Mouse (Mus musculus) lung, embryonic 14.5 days (tissue): ENCODE measurements around the gene Syde2. TPM values are rescaled to one million over a fixed set of nuclear protein-coding genes. Genes with fewer than 3 reads are reported as not detected.
A peak's percentile ranks its signal among the peaks of the same experiment; 100 is the strongest.

ENCODE experiments used
- ATAC-seq: fragments of 200-750 bp; cut with Nextera tagmentation; 2 replicates; pipeline ENCODE4 v1.8.0; 2017; ENCODE audit warnings: mild to moderate bottlenecking, moderate TSS enrichment, moderate library complexity; ENCODE audit not compliant: insufficient read depth
- DNase-seq: peaks from one replicate; pipeline ENCODE4 v3.0.0-alpha.2; 2015
- H3K27ac ChIP-seq: fragments of 300-500 bp; sonication (generic); 2 replicates; pipeline ENCODE4 v1.5.1; 2014; ENCODE audit warnings: low read depth, mild to moderate bottlenecking, moderate library complexity
- H3K27me3 ChIP-seq: fragments of 300-500 bp; sonication (generic); 2 replicates; pipeline ENCODE4 v1.6.1; 2014; ENCODE audit warnings: low read length, control low read depth; ENCODE audit not compliant: insufficient read depth
- H3K36me3 ChIP-seq: fragments of 300-500 bp; sonication (generic); 2 replicates; pipeline ENCODE4 v1.6.1; 2014; ENCODE audit warnings: control low read depth; ENCODE audit not compliant: insufficient read depth
- H3K4me1 ChIP-seq: fragments of 300-500 bp; sonication (generic); 2 replicates; pipeline ENCODE4 v1.6.1; 2014; ENCODE audit warnings: antibody characterized with exemption, control low read depth; ENCODE audit not compliant: insufficient read depth
- H3K4me2 ChIP-seq: fragments of 300-500 bp; sonication (generic); 2 replicates; pipeline ENCODE4 v1.6.1; 2014; ENCODE audit warnings: mild to moderate bottlenecking
- H3K4me3 ChIP-seq: fragments of 300-500 bp; sonication (generic); 2 replicates; pipeline ENCODE4 v1.5.1; 2014; ENCODE audit warnings: low read depth, low read length
- H3K9ac ChIP-seq: fragments of 300-500 bp; sonication (generic); 2 replicates; pipeline ENCODE4 v1.6.1; 2014
- H3K9me3 ChIP-seq: fragments of 300-500 bp; sonication (generic); 2 replicates; pipeline ENCODE4 v1.6.1; 2016; ENCODE audit warnings: low read depth, low read length, control low read depth
- CTCF ChIP-seq: IDR thresholded peaks from 2 replicates; pipeline ENCODE4 v1.5.1; 2016; ENCODE audit warnings: antibody characterized with exemption, low read depth
- WGBS: fragments of 180-500 bp; shearing (Covaris S2); extraction: QIAGEN DNeasy Blood & Tissue Kit; methylation state at CpG from one replicate; pipeline ENCODE4 v1.1.7; 2014; 5-methylcytosine and 5-hydroxymethylcytosine counted together
- polyA plus RNA-seq: library from polyadenylated mRNA; unstranded; fragments of >200 nt; fragmentation: Nextera tagmentation; extraction: Ambion mirVana; gene quantifications from 2 replicates; pipeline ENCODE4 v1.2.1, GENCODE M21; 2014

Gene Syde2
- polyA plus RNA-seq, 1 experiment from 2014 or later, result 2.5 TPM

DNA sequence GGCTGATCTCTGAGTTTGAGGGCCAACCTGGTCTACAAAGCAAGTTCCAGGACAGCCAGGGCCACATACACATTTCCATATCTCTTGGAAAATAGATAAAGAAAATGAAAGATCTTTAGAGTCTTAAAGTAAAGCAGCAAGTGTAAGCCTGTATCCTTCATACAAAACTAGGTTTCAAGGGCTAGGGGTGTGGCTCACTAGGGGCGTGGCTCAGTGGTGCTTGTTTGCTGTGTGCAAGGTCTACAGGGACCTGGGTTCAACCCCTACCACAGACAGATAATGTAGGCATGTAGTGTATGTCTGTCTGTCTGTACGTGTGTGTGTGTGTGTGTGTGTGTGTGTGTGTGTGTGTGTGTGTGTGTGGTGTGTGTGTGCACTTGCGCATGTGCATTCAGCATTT, 41.8 kb upstream of the Syde2 start:
- WGBS, result 85% methylated on average over 3 of the region's 3 CpGs
- ATAC-seq (no peak), DNase-seq (no peak)
- no peak for TF ChIP-seq CTCF
- H3K4me1 ChIP-seq, result no peaks in the 10 kb centered on the region; the same call in 1 of the 2 replicates
- no peaks in the 10 kb centered on the region for H3K27me3 ChIP-seq
- no peak overlapping the region for H3K9ac ChIP-seq
- H3K36me3 ChIP-seq, result peaks cover 28% of the 10 kb centered on the region
- H3K27ac ChIP-seq, result no peak overlapping the region
- no peak overlapping the region for H3K4me2 ChIP-seq
- H3K9me3 ChIP-seq, result no peaks in the 10 kb centered on the region
- no peak overlapping the region for H3K4me3 ChIP-seq

- no peak for ATAC-seq
- WGBS, result 43% methylated on average over 2 of the region's 2 CpGs
These were observed 41.0 kb upstream of the Syde2 start for GRCm38 (mm10) chr3:145946654-145947053.

GRCm38 (mm10) chr3:145947539-145948204, 40.0 kb upstream of the Syde2 start:
- 27% methylated on average over 6 of the region's 6 CpGs for WGBS
- ATAC-seq (no peak), DNase-seq (no peak)
- H3K36me3 ChIP-seq, result peaks cover 20% of the 10 kb centered on the region
- no peak for TF ChIP-seq CTCF
- no peaks in the 10 kb centered on the region; the same call in 1 of the 2 replicates for H3K4me1 ChIP-seq
- H3K4me2 ChIP-seq, result no peak overlapping the region
- no peak overlapping the region for H3K9ac ChIP-seq
- no peaks in the 10 kb centered on the region for H3K9me3 ChIP-seq
- H3K4me3 ChIP-seq, result no peak overlapping the region
- no peaks in the 10 kb centered on the region for H3K27me3 ChIP-seq
- no peak overlapping the region for H3K27ac ChIP-seq

More at GRCm38 (mm10) chr3:145946654-145947053, 41.0 kb upstream of the Syde2 start:
- Histone ChIP-seq H3K9ac (no peak overlapping the region), H3K27me3 (no peaks in the 10 kb centered on the region), H3K4me2 (no peak overlapping the region), H3K4me1 (no peaks in the 10 kb centered on the region; the same call in 1 of the 2 replicates), H3K27ac (no peak overlapping the region), H3K9me3 (no peaks in the 10 kb centered on the region), H3K36me3 (peaks cover 22% of the 10 kb centered on the region), H3K4me3 (no peak overlapping the region)
- TF ChIP-seq CTCF, result no peak
- no peak for DNase-seq

DNA sequence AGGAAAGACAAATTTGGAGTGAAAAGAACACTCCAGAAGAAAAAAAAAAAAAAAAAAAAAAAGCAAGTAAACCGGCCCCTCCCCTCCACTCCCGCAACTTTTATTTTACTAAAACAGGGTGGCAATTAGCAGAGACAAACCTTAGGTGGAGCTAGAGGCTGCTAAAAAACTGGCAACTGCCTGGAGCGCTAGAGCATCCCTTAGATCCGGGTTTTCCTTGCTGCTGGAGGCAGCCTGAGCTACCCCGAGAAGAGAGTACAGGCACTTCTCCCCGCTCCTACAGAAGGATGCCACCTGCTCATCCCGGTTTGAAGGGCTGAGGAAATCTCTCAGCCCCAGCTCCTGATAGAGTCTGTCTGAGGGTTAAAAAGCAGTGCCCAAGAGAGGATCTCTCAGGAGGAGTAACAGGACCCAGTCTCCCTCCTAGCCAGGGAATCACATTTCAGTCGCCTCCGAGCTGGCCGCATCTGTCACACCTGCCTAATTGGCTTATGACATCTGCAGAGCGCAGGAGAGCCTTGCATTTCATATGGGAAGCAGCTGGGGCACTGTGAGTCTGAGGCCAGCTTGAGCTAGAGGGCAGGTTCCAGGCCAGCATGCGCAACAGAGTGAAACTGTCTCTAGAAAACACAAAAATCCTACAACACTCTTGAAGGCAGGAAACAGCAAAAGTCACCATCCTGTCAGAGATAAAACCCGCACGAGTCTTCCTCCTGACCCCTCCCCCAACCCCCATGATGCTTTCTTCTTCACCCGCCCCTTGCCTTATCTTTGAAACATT, 37.4 kb upstream of the Syde2 start:
- no peaks in the 10 kb centered on the region for H3K36me3 ChIP-seq
- DNase-seq (peak; percentile 88), ATAC-seq (peak; percentile 88)
- peak overlapping the region; percentile 10 for H3K4me3 ChIP-seq
- WGBS, result 6% methylated on average over 15 of the region's 15 CpGs
- H3K9me3 ChIP-seq, result no peaks in the 10 kb centered on the region
- H3K27me3 ChIP-seq, result no peaks in the 10 kb centered on the region
- no peak overlapping the region for H3K27ac ChIP-seq
- H3K9ac ChIP-seq, result no peak overlapping the region; the same call in 1 of the 2 replicates
- no peaks in the 10 kb centered on the region; the same call in 1 of the 2 replicates for H3K4me1 ChIP-seq
- H3K4me2 ChIP-seq, result peak overlapping the region; percentile 55
- peak; percentile 69 for TF ChIP-seq CTCF

GRCm38 (mm10) chr3:145950815-145951130, 36.9 kb upstream of the Syde2 start:
- DNase-seq, result no peak
- peak overlapping the region; percentile 55 for H3K4me2 ChIP-seq
- no peaks in the 10 kb centered on the region; the same call in 1 of the 2 replicates for H3K4me1 ChIP-seq
- no peak for TF ChIP-seq CTCF
- H3K4me3 ChIP-seq, result no peak overlapping the region
- H3K36me3 ChIP-seq, result no peaks in the 10 kb centered on the region
- no peaks in the 10 kb centered on the region for H3K9me3 ChIP-seq
- H3K27me3 ChIP-seq, result no peaks in the 10 kb centered on the region
- no peak for ATAC-seq
- 25% methylated on average over 5 of the region's 5 CpGs for WGBS
- no peak overlapping the region for H3K27ac ChIP-seq
- no peak overlapping the region for H3K9ac ChIP-seq

- ATAC-seq, result no peak
- H3K4me2 ChIP-seq, result no peak overlapping the region
- H3K9ac ChIP-seq, result no peak overlapping the region
- H3K36me3 ChIP-seq, result no peaks in the 10 kb centered on the region
- no peak overlapping the region for H3K4me3 ChIP-seq
- no peaks in the 10 kb centered on the region; the same call in 1 of the 2 replicates for H3K4me1 ChIP-seq
- no peak for TF ChIP-seq CTCF
- H3K27me3 ChIP-seq, result no peaks in the 10 kb centered on the region
- H3K27ac ChIP-seq, result no peak overlapping the region
- no peak for DNase-seq
- WGBS, result 69% methylated on average over 17 of the region's 17 CpGs
- H3K9me3 ChIP-seq, result no peaks in the 10 kb centered on the region
These were observed 36.1 kb upstream of the Syde2 start for GRCm38 (mm10) chr3:145951287-145952165.
